Mouse (Mus musculus): ENCODE measurements around the gene Shc1. TPM values are rescaled to one million over a fixed set of nuclear protein-coding genes. Genes with fewer than 3 reads are reported as not detected.

Gene Shc1
- 10 to 100 TPM; 59.1 to 62.1 TPM for total RNA-seq (2021)

DNA sequence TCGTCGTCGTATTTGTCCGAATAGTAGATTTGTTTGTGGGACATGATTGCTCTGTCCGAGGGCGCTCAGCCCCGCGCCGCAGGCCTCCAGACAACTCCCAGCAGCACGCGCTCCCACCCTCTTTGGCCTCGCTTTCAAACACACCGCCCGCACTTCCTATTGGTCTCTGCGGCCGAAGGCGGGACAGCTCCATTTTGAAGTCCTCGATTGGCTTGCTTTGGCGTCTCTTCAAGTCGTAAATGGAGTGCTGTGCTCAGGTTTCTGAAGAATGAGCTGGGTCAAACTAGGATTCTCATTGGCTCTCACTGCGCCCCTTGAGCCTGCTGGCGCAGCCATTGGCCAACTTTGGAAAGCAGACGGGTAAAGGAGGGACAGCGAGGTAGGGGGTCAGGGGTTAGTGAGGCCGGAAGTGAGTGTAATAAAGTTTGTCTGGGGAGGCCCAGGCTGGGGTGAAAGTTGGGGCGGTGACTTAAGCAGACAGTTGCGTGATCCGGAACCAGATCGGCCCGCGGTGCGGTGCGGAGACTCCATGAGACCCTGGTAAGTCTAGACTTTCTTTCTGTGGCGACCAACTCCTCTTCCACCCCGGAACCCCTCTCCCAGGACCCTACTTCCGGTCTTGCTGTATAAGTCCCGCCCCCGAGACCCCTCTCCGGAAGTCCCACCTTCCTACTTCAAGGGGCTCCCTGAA lies at the start of gene Shc1, which contains the start of gene Cks1b:
Shc1 (plus strand) TSS at position 274 of the 691 bp plus-strand sequence.
Cks1b (minus strand) TSS at position 214 of the 691 bp plus-strand sequence.
- intact Hi-C loops (cut with DNase I): loop anchor here (2.0 kb wide), 1 partner anchor 24 kb away; the partner anchor contains the start of gene Zbtb7b
- peak; percentile 98 for DNase-seq

GRCm38 (mm10) chr3:89373581-89374231 lies 44.5 kb upstream of the Shc1 start:
- intact Hi-C loops (cut with DNase I): no loop called here
- DNase-seq: no peak

- intact Hi-C loops (cut with DNase I): loop anchor here (1.0 to 2.0 kb wide), 3 partner anchors 23 to 107 kb away; partner anchors contain the start of gene Flad1
- no peak for DNase-seq
Observed at GRCm38 (mm10) chr3:89377831-89378230, 40.4 kb upstream of the Shc1 start.

DNA sequence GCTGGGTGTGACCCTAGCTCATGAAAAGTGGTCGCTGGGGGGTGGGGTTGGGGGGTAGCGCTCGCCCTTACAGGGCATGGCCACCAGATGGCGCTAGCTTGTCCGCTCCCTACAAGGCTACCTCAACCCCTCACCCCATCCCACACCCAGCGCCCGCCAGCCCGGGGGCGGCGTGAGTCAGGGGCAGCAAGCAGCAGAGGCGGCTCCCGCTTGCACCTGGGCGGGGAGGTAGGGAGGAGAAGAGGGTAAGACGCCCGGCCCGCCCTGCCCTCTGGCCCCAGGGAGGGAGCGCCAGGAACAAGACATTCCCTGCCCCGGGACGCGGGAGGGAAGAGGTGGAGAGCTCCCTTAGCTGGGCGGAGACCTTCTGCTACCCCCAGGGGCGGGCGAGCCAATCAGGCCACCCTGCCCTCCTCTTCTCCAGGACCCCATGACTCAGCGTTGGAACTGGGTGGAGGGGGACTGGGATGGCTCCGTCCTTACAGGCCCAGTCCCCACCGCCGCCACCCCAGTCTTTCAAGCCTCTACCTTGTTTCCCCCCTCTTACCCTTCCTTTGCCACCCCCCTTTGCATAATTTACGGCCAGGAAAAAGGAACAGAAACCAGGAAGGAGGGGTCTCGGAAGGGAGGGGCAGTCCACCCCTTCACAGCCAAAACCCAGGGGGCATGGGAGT lies 39.7 kb upstream of the Shc1 start:
- peak; percentile 81 to 84 for DNase-seq
- intact Hi-C loops (cut with DNase I): loop anchor here (1.0 to 2.0 kb wide), 3 partner anchors 23 to 106 kb away; partner anchors contain the start of gene Flad1

DNA sequence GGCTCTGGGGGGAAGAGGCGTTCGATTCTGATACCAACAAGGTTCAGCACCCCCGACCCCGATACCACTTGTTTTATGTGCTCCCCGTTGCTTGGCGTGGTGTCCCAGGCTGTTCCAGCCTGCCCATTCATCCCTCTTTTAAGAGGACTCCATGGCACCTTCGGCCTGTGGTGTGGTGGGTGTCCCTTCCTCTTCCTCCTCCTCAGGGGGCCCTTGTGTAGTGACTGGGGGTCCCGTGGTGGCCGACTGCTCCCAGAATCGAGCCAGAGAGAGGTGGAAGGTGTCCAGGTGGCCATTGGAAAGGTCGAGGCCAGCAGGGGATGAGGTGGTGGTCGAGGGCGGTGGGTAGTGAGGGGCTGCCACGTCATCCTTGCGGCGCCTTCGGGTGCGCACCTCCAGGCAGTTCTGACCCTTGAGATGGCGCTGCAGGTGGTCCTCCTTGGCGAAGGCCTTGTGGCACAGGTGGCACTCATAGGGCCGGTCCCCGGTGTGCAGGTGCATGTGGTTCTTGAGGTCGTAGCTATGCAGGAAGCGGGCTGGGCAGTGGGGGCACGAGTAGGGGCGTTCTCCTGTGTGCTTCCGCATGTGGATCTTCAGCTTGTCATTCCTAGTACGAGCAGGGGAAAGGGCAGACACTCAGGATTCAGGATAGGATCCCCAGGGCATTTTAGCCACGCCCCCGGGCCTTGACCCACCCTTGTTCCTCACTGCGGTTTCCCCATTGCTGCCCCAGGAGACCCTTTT lies 38.7 kb upstream of the Shc1 start:
- intact Hi-C loops (cut with DNase I): loop anchor here (2.0 kb wide), 1 partner anchor 105 kb away; no protein-coding TSS in a partner anchor
- no peak for DNase-seq

GRCm38 (mm10) chr3:89380291-89380690 lies 38.0 kb upstream of the Shc1 start:
- intact Hi-C loops (cut with DNase I): no loop called here
- no peak for DNase-seq

DNA sequence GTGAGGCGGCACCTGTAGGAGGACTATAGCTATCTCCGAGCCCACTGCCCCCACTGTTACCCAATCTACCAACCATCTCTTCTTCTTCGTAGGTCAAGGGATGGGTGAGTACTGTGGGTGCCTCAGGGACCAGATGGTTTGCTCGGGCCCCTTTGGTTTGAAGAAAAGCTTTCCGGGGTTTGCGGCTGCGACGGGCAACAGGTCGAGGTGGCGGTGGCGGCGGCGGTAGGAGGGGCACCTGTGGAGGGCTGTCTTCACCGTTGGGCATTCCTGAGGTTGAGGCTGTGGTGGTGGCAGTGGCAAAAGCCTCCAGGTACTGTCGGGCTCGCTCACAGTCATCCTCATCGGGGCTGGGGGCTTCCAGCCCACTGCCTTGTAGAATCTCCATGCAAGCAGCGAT lies 37.5 kb upstream of the Shc1 start:
- intact Hi-C loops (cut with DNase I): no loop called here

GRCm38 (mm10) chr3:89381233-89381632 lies 37.0 kb upstream of the Shc1 start:
- intact Hi-C loops (cut with DNase I): no loop called here
- DNase-seq: no peak

More for the DNA sequence above, 37.5 kb upstream of the Shc1 start:
- DNase-seq: no peak

DNA sequence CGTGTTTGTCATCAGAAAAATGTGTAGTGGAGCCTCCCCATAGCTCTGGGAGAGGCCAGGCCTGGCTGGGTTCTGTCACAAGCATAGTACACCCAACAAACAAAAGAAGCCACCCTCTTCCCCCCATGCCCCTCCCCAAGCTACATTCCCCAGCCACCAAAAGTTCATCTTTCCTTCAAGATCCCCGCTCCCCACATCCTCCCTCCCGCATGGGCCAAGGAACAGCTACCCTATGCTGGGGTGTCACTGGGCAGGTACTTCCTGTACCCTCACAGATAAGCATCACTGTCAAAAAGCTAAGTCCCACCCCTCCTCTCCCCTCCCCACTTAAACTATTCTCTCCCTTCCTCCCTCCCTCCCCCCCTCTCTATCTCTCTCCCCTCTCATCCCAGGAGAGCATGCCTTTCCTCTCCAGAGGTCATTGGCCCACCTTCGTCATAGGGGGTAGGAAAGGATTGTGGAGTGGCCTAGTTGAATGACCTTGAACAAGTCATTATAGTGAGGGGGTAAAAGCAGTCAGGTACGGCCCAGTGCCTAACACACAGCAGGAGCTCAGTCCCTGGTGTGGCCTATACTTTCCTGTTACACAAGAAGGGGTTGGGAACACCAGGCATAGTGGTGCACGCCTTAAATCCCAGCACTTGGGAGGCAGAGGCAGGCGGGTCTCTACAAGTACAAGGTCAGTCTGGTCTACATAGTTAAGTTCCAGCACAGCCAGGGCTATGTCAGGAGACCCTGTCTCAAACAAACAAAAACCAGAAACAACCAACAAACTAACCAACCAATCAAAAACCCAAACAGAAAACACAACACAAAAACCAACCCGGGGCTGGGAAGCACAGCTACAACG lies 36.0 kb upstream of the Shc1 start:
- intact Hi-C loops (cut with DNase I): no loop called here
- DNase-seq: no peak

DNA sequence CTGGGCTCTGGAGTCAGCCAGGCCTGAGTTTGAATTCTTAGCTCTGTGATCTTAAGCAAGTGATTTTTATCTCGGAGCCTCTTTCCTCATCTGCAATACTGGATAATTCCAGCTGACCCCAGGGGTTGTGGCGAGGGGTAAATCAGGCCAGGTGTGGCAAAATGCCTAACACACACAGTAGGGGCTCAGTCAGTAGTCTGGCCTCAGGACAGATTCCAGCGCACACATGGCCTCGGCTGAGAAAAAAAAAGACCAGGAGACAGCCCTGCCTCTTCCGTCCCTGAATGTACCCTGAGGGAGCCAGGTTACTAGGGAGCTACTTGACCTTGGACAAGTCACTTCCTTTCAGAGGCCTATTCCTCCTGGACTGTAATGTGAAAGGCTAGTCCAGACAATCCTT lies 35.3 kb upstream of the Shc1 start:
- no peak for DNase-seq
- intact Hi-C loops (cut with DNase I): no loop called here

DNA sequence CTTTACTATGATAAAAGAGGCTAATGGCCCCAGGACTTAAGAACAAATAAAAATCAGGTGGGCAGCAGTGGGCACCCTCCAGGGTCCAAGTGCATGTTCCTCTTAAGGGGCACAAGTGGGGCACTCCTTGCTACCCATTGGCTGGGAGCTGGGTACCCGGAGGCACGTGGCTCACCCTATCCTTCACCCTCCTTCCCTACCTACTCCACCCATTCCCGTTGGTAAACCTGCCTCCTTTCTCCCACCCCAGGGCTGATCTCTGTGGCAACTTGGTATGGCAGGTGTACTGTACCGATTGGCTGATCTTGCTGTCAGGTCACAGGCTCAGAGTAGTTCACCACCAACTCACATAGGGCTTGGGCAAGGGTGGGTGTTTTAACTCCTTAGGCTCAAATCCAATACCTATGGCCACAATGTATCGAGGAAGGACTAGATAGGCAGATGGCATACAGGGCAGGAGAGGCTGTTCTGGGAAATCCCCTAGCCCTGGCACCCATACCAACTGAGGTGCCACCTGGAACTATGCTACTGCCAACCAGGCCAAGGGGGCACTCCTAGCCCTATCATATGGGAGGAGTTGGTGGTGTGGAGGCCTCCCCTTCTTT lies 34.5 kb upstream of the Shc1 start:
- DNase-seq: no peak
- intact Hi-C loops (cut with DNase I): no loop called here

DNA sequence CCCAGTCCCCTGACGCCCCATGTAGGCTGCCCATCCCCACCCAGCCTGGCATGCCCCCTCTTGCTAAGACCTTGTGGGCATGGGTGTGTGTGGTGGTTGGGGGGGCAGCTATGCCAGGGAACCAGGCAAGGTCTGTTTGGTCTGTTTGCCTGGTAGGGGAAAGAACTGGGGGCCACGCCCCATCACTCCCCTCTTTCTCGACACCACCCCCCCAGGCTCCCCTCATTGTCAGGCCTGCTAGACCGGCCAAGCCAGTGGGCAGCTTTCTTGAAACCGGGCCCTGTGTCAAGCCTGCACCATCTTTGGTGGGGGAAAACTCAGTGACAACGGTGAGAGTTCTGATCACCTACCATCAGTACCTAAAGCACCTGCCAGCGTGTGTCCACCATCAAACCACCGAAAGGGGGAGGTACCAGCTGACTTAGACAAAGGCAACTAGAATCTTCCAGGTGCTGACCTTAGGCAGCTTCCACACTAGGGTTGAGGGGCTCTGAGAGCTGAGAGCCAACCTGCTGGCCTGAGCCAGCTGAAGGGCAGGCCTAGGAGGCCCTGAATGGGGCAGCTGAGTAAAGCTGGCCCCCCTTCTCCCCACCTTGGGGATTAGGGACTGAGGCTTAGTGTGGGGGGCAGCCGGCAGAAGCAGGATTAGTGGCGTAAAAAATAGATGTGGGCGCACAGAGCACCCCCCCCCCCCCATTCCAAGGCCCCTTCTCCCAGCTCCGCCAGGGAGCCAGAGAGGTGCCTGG lies 33.7 kb upstream of the Shc1 start:
- intact Hi-C loops (cut with DNase I): no loop called here

DNA sequence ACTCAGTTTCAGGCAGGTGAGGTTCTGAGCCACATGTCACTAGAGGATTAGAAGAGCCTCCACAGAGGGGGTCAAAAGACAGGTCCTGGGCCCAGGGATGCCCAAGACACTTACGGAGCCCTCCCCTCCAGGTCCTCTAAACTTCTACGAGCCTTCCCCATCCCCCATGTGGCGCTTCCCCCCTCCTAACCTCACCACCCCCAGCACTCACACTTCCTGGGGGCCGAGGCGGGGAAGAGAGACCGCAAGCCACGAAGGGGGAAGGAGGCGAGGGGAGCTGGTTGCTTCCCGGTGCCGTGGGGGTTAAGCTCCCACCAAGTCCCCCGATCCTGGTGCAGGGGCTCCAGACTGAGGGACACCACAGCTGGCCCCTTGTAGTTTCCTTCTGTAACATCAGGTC lies 32.8 kb upstream of the Shc1 start:
- intact Hi-C loops (cut with DNase I): no loop called here
- DNase-seq: no peak

More for the DNA sequence above, 33.7 kb upstream of the Shc1 start:
- DNase-seq: no peak

- peak in 1 of 2 experiments; percentile 46 for DNase-seq
- intact Hi-C loops (cut with DNase I): no loop called here
Observed at GRCm38 (mm10) chr3:89386438-89387420, 31.5 kb upstream of the Shc1 start.

- intact Hi-C loops (cut with DNase I): no loop called here
Observed at GRCm38 (mm10) chr3:89387632-89388031, 30.6 kb upstream of the Shc1 start.

GRCm38 (mm10) chr3:89388134-89388881 lies 29.9 kb upstream of the Shc1 start:
- DNase-seq: peak; percentile 87 to 88
- intact Hi-C loops (cut with DNase I): no loop called here

More at GRCm38 (mm10) chr3:89387632-89388031, 30.6 kb upstream of the Shc1 start:
- DNase-seq: peak; percentile 56 to 74

All from heart, postnatal 10 days (tissue).